Mouse (Mus musculus) thymus, adult 18-20 months (tissue): ENCODE measurements at regions not wholly inside any gene's neighbourhood (a gene's known extent, or its start where the extent isn't known, plus 50 kb on each side); places are given as distances from the start of the nearest gene placed in this dataset.

Experiments used
- DNase-seq, 2 experiments: peaks; one replicate each; pipeline ENCODE4 v3.0.0; 2022; ENCODE audit warnings: mixed read lengths in 2 of 2

GRCm38 (mm10) chr15:62849326-62849725 lies 995.7 kb downstream of the Gsdmc2 start:
- DNase-seq, result no peak

DNA sequence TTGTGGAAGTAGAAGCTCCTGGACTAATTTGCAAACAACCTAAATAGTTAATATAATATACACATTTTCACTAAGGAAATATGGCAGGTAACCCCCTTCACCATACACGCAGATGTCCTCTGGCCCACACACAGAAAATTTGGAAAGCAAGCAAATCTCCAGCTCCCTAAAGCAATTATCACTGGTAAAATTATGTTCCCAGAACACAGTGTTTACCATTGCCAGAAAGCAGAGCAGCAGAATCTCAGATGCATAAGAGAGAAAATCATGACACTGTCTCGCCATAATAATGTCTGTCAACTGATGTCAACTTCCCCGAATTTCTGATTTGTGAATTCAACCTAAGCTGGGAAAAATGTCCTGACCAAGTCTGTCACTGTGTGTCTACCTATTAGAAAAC lies 999.1 kb downstream of the Gsdmc2 start:
- no peak for DNase-seq

DNA sequence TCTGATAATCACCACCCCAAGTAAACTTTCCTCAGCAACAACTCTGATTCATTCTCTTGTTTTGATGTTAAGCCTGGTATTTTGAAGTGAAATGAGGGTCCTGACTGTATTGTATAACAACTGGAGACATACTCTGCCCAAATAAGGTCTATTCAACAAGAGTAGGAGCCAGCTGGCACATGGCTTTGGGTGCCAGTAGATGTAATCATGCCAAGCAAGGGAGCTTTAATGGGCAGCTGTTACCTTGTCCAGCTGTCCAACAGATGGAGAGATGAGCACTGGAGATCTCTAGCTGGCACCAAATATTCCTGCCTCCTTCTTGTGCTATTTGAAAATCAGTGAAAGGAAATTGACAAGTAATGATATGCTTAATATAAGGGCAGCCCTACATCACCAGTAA lies 1019.4 kb downstream of the Gsdmc2 start:
- DNase-seq, result no peak

DNA sequence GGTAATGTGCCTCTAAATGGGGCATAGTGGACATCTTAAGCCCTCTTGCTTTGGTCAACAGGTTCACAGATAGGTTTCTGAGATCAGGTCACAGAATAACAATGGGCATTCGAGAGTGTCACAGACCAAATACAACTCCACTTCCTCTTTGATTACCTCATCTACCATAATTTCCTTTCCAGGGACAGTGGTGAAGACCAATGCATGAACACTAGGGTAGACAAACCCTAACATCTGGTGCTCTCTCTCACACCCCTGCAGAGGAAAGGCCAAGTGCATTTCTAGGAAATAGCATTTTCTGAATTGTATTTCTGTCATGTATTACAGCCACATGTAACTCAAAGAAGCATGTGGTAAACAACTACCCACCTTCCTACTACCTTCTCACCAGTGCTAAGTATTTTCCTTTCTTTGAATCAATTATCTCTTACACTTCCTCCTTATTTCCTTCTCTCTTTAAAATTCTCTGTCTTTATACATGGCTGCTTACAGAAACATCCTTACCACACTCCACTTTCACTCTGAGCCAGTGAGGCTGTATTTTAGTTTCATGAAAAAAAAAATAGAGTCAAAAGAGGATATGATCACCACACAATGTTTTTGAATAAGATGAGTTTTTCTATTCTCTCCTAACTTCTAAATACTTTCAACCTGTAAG lies 1021.0 kb downstream of the Gsdmc2 start:
- no peak for DNase-seq

DNA sequence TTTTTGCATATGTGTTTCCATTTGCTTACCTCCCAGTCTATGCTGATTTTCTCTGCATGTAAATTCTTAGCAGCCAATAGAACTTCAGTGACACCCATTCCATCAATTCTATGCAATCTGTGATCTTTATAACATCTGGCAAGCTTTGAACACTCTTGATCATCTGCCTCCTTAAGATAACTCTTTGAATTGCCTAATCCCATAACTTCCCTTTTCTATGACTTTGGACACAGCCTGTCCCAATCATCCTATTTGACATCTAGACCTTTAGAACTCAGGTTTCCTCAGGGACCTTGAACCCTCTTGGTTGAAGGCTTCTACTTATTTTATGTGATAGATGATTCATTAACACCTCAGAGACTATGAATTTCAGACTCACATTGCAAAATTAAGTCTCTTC lies 1022.7 kb downstream of the Gsdmc2 start:
- DNase-seq, result no peak

- DNase-seq, result no peak
These were observed 1031.9 kb downstream of the Gsdmc2 start for GRCm38 (mm10) chr15:62813093-62813492.

DNA sequence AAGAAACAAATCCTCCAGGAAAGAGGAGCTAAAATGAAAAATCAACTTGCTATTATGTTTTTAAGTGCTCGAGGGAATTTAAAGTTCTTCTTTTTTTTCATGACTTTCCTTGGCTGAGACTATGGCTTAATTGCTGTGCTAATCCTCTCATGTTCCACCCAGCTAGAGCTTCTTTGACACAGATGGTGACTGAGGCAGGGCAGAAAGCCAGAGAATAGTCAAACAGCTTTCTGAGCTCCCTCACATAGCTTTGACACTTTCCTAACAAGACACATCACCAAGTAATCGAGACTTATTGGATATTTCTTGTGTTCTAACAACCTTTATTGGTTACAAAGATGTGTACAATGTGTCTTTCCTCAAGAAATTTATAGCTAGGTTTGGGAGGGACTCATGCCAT lies 1033.0 kb downstream of the Gsdmc2 start:
- DNase-seq, result no peak

GRCm38 (mm10) chr15:62809320-62809719 lies 1035.7 kb downstream of the Gsdmc2 start:
- DNase-seq, result no peak

DNA sequence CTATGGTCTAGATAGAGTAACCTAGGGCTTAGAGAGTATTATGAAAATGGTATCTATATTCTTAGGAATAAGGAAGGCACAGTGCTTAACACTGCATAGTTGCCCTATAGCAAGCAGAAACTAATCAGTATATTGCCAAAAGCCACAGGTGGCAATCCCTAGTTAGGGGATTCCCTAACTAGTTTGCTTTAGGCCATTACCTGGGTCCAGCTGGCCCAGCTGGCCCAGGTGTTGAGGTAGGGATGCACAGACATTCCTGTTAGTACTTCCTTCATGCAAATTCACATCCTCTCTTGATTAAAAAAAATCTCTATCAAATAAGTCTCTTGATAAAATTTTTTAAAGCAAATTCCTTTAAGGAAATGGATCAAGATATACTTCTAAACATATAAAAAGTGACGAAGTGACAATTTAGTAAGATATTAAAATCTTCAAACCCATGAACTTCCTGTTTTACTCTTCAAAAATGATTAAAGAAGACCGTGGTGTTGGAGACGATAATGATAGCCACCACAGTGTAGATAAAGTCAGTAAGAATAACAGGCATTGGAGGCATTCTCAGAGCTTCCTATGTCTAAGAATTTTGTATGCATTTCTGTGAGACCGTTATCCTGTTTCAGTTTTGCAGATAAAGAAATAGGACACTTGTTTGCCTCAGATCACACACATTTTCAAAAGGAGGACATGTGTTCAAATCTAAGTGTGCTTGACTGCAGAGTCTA lies 1036.7 kb downstream of the Gsdmc2 start:
- DNase-seq, result no peak

- no peak for DNase-seq
These were observed 1037.6 kb downstream of the Gsdmc2 start for GRCm38 (mm10) chr15:62807364-62807763.

DNA sequence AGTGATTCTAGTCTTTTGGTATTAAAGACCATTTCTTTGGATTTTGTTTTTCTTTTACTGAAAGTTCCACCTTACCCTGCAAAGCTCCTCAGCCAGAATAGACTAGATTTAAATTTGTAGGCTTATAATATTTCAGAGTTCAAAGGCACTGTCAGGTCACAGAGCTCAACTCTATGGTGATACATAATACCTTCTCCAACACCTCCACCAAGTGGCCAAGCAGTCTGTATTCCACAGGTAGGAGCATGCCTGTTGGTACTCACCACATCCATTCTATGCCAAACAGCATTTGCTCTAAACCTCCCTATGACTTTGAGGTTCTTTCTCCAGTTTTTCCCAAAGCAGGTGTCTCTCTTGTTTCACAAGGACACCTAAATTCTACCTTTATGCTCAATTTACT lies 1042.2 kb downstream of the Gsdmc2 start:
- no peak for DNase-seq

DNA sequence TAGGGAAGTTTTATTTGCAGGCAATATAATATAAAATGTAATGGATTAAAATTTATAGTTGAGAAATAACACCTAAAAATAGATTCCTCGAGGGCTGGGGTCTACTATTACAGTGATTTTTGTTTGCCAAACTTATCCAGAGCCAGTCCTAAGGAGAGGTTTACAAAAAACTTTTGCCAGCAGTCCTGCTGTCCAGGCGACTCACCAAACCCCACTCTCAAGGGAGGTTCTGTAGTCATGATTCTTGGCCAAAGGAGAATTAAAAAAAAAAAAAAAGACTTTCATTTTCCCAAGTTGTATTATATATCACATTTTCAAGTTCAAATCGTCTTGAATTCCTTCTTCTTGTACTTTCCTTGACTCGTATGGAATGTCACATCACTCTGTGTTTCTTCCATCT lies 1046.2 kb downstream of the Gsdmc2 start:
- DNase-seq, result no peak

DNA sequence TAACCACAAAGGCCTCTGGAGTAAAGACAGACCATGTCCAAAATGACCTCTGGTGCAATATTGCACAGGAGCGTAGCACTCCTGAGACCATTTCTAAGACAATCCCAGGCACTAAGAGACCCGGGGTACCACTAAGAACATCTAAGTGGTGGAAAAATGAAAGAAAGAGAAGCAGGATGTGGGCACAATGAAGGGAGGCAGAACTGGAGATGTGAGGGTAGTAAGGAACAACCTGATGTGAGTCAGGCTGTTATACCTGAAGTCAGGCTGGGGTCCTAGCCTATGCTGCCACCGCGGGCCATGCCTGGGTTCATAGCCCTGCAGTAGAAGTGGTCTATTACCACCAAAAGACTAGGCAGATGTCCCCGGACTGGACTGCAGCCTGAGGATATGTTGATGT lies 1051.4 kb downstream of the Gsdmc2 start:
- DNase-seq, result no peak

DNA sequence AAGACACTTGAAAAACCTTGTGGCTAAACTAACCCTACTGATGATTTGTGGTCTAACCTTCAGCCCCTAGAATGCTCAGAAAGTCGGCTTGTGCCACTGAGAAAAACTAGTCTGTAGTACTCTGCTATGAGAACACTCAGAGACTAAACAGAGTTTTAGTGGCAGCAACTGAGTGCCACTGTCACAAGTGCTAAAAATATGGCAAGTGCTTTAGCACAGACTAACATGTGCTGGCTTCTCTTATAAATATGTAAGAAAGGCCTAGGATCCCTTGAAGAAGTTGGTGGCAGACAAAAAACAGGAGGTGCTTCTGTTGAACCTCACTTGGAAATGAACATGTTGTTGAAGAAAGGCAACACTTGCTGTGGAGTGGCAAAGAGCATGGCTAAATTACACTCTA lies 1052.9 kb downstream of the Gsdmc2 start:
- DNase-seq, result no peak

GRCm38 (mm10) chr15:62787753-62788152 lies 1057.2 kb downstream of the Gsdmc2 start:
- DNase-seq, result no peak

- no peak for DNase-seq
These were observed 1058.7 kb downstream of the Gsdmc2 start for GRCm38 (mm10) chr15:62786315-62786714.

DNA sequence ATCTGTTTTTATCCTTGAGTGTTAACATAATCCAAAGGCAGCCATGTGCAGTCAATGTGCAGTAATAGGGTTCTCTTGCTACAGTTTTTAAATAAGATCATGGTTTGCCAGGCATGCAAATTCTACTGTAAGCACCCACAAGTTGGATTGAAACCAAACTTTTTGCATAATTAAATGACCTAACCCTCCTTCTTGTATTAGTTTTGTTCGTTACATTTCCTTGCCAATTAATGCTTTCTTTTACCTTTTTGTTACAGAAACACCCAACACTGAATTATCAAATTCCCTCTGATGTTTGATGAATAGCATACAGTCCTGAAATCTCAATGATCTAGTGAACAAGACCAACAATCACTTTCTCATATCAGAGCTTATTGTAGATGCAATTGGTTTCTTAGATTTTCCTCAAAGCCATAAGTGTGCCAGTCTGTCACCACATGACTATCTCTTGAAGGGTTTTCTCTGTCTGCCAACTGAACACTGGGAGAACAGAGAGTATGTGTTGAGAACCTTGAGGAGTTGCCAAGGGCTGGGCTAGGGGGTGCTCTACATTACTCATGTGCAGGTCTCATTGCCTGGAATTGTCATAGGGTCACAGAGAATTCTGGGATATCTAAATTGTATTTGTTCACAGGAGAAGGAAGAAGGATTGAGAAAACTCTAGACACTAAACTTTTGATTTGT lies 1060.4 kb downstream of the Gsdmc2 start:
- no peak for DNase-seq

DNA sequence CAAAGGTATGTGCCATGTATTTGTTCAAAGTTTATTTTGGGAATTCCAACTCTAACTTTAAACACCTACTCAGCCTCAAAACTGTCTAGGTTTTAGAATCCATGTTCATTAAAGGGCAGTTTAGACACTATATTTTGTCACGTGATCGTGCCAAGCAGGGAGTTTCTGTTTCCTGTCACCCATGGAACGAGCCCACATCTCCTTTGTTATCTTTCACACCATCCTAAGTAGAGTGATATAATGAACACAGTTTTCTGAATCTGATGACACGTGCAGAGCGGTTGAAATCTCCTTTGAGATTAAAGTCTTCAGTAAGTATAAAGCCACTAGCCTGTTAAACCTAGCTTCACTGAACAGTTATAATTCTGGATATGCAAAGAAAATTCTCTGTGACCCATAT lies 1066.1 kb downstream of the Gsdmc2 start:
- no peak for DNase-seq

DNA sequence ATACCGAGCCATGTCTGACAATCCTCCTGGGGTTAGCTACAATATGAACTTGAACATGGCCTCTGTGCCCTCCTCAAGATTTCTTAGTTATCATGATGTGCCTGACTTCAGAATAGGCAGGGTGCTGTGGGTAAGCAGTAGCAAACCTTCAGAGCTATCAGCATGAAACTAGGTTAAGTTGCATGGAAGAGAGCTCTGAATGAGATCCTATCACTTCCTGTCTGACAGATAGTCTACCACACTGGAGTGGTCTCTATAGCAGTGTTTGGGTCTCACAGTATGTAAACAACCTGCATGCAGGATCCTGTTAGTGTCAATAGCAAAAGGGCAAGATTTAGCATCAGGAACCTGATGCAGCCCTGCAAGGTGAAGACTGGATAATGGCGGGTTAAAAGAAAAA lies 1092.3 kb downstream of the Gsdmc2 start:
- peak in 1 of 2 experiments; percentile 3 for DNase-seq

GRCm38 (mm10) chr15:62743879-62744278 lies 1101.1 kb downstream of the Gsdmc2 start:
- no peak for DNase-seq

- DNase-seq, result no peak
These were observed 1104.2 kb downstream of the Gsdmc2 start for GRCm38 (mm10) chr15:62740746-62741145.

- no peak for DNase-seq
These were observed 1109.6 kb downstream of the Gsdmc2 start for GRCm38 (mm10) chr15:62735334-62735733.

DNA sequence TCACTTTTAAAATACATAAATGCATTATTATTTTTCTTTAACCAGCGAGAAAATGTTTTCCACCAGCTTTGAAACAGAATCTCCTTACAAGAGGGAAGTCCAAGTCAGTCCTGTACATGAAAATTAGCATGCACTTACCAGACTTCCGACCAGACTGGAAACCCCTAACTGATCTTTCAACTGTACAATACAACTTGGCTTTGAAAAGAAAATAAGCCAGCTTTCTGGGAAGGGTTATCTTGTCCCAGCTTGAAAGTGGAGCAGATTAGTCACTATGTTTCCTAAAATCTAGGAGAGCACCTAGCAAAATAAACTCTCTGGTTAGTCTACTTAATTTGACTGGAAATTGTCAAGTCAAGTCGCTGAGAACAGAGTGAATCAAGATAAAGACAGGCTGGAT lies 1110.1 kb downstream of the Gsdmc2 start:
- DNase-seq, result no peak

DNA sequence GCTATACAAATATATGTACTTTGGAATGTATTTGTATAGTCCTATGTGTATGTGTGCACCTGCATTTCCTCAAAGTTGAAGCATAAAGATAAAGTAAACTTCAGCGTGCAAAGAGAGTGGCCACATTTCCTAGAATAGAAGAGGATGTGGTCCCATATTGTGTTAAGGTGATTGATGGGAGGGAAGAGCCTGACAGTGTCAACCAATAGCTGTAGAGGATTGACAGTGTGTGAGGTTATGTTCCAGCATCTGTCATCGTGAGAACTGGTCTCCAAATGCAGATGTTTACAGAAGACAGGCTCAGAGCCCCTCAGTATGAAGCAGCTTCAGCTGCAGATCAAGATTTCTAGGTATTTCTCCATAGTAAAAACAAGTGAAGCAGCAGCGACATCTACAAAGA lies 1114.5 kb downstream of the Gsdmc2 start:
- peak in 1 of 2 experiments; percentile 9 for DNase-seq
